Mouse (Mus musculus): ENCODE data around the gene Flvcr2. TPM values are rescaled to one million over a fixed set of nuclear protein-coding genes. Genes with fewer than 3 reads are reported as not detected.

The Flvcr2 gene
- polyA plus RNA-seq, 1 experiment from 2014 or later = 2.6 TPM

DNA sequence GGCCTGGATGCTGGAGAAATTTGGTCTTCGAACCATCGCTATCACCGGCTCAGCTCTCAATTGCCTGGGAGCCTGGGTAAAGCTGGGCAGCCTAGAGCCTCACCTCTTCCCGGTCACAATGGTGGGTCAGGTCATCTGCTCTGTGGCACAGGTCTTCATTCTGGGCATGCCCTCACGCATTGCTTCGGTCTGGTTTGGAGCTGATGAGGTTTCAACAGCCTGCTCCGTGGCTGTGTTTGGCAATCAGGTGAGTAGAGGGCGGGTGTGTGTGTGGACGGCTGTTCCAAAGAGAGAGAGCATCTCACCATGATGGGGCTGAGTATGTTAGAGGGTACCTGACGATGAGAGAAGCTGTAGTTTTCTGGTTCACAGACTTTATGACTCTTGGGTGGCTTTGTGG, 1.0 kb downstream of the Flvcr2 start:
- Histone ChIP-seq H3K4me3 (0 out of 2 replicates have a peak overlapping the region, but pooled peaks have one; percentile 41), H3K27ac (no peak overlapping the region), H3K9me3 (replicated peaks) (no peaks in the 10 kb centered on the region), H3K27me3 (peaks cover 19% of the 10 kb centered on the region), H3K9ac (no peak overlapping the region), H3K4me1 (peaks cover 11% of the 10 kb centered on the region), H3K36me3 (no peaks in the 10 kb centered on the region), H3K4me2 (replicated peaks) (no peak overlapping the region)
- ATAC-seq (ENCODE audit: low FRiP score) = no peak
- 90% methylated on average over 10 of the region's 10 CpGs for WGBS

DNA sequence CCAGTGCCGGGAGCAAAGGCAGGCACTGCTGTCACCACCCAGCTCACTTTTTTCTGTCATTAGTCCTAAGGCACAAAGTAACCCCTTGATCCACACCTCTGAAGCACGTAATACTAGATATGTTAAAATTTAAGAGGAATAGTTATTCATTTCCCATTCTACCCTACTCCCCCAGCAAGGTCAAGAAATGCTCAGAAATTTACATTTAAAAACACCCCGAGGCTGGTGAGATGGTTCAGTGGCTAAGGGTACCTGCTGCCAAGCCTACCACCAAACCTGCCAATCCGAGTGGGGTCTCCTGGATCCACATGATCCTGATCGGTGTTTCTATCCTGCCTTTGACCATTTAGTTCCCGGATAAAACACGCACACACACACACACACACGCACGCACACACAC, 3.5 kb downstream of the Flvcr2 start:
- Histone ChIP-seq H3K4me1 (peaks cover 11% of the 10 kb centered on the region), H3K36me3 (no peaks in the 10 kb centered on the region), H3K4me3 (no peak overlapping the region), H3K9ac (no peak overlapping the region), H3K4me2 (replicated peaks) (no peak overlapping the region), H3K9me3 (replicated peaks) (no peaks in the 10 kb centered on the region), H3K27me3 (peaks cover 16% of the 10 kb centered on the region), H3K27ac (no peak overlapping the region)
- no peak for ATAC-seq (ENCODE audit: low FRiP score)
- WGBS = 84% methylated on average over 9 of the region's 9 CpGs

DNA sequence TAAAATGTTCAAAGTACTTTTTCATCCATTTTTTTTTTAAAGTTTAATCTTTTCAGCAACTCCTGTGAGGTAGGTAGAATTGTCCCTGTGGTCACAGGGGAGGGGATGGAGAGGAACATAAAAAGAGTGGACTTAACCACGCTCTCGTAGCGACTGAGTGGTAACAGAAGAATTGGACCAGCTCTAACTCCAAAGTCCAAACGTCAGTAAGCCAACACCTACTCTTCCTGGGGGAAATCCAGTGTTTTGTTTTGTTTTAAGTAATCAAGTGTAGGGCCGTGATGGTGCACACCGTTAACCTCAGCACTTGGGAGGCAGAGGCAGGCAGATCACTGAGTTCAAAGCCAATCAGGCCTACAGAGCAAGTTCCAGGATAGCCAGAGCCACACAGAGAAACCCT, 5.8 kb downstream of the Flvcr2 start:
- H3K36me3 ChIP-seq = no peaks in the 10 kb centered on the region
- no peak overlapping the region for H3K4me3 ChIP-seq
- H3K4me2 ChIP-seq (replicated peaks) = no peak overlapping the region
- no peaks in the 10 kb centered on the region for H3K4me1 ChIP-seq
- no peak for ATAC-seq (ENCODE audit: low FRiP score)
- peaks cover 3% of the 10 kb centered on the region; the same call in 1 of the 2 replicates for H3K27me3 ChIP-seq
- no peak overlapping the region for H3K27ac ChIP-seq
- no peak overlapping the region for H3K9ac ChIP-seq
- WGBS = 90% methylated on average over 6 of the region's 6 CpGs
- no peaks in the 10 kb centered on the region for H3K9me3 ChIP-seq (replicated peaks)

DNA sequence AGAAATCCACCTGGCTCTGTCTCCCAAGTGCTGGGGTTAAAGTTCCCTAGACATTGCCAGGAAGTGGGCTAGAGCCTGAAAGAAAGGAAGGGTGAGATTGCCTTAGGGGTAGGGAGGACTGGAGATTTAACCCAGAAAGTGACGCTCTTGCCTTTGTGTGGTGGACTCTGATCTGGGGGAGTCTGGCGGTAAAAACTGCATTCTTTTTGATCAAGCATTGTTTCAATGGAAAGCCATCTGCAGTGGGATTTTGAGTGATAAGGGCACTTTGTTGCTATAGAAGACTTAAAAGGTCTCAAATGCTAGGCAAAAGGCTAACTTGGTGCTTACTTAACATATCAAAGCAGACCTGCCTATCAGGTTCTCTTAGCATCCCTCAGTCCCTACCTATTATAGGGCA, 6.9 kb downstream of the Flvcr2 start:
- 34% methylated on average over 2 of the region's 2 CpGs for WGBS
- H3K4me3 ChIP-seq = no peak overlapping the region
- H3K4me1 ChIP-seq = no peaks in the 10 kb centered on the region
- H3K9me3 ChIP-seq (replicated peaks) = no peaks in the 10 kb centered on the region
- H3K4me2 ChIP-seq (replicated peaks) = no peak overlapping the region
- no peaks in the 10 kb centered on the region for H3K27me3 ChIP-seq
- H3K9ac ChIP-seq = no peak overlapping the region
- no peak overlapping the region for H3K27ac ChIP-seq
- H3K36me3 ChIP-seq = no peaks in the 10 kb centered on the region
- no peak for ATAC-seq (ENCODE audit: low FRiP score)

DNA sequence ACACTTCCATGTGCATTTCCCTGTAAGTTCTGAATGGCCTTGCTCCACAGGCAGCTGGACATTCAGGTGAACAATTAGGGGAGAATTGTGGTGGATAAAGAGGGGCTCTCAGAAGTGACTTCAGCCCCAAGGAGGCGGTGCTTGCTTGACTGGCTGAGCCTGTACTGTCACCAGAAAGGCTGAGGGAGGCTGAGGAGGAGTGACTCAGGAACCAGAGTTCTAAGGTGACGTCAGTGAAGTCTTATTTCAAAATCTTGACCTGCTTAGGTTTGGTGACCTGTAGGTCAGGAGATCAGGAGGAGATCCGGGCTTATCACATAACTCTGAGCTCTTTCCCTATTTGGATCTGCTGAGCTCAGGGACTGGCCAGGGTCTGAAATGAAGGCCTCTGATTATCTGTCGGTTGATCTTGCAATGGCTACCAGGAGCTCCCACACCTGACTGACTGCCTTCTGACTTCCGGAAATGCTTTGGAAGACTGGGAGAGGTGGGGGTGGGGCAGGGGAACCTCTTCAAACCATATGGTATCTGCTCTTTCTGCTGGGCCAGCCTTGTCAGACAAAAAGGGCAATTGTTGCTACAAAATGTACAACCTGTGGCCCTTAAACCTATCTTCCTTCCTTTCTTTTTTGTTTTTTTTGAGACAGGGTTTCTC, 8.4 kb downstream of the Flvcr2 start:
- no peak overlapping the region for H3K9ac ChIP-seq
- ATAC-seq (ENCODE audit: low FRiP score) = no peak
- no peaks in the 10 kb centered on the region for H3K36me3 ChIP-seq
- H3K27me3 ChIP-seq = no peaks in the 10 kb centered on the region
- no peak overlapping the region for H3K4me3 ChIP-seq
- H3K9me3 ChIP-seq (replicated peaks) = no peaks in the 10 kb centered on the region
- 67% methylated on average over 5 of the region's 5 CpGs for WGBS
- no peak overlapping the region for H3K4me2 ChIP-seq (replicated peaks)
- no peak overlapping the region for H3K27ac ChIP-seq
- H3K4me1 ChIP-seq = no peaks in the 10 kb centered on the region

DNA sequence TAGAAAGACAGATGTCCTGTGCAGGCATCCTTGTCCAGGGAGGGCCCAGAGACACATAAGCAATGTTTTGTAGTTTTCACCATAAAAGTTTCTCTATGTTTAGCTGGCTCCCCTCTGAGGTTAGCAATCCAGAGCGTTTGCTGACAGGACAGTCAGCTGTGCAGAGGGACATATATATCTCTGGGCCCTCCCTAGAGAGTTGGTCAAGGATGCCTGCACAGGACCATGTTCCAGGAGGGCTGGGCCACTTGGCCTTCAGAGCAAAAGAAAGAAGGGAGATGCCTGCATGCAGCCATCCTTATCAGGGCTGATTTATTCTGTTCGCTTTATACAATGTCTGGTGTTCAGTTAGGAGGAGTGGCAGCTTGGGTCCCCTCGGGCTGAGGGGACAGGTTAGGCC, 10.1 kb downstream of the Flvcr2 start:
- no peaks in the 10 kb centered on the region for H3K9me3 ChIP-seq (replicated peaks)
- no peak overlapping the region for H3K27ac ChIP-seq
- no peaks in the 10 kb centered on the region for H3K4me1 ChIP-seq
- no peak overlapping the region for H3K9ac ChIP-seq
- H3K27me3 ChIP-seq = no peaks in the 10 kb centered on the region
- H3K36me3 ChIP-seq = no peaks in the 10 kb centered on the region
- ATAC-seq (ENCODE audit: low FRiP score) = no peak
- WGBS = 85% methylated on average over 3 of the region's 3 CpGs
- H3K4me3 ChIP-seq = no peak overlapping the region
- H3K4me2 ChIP-seq (replicated peaks) = no peak overlapping the region

DNA sequence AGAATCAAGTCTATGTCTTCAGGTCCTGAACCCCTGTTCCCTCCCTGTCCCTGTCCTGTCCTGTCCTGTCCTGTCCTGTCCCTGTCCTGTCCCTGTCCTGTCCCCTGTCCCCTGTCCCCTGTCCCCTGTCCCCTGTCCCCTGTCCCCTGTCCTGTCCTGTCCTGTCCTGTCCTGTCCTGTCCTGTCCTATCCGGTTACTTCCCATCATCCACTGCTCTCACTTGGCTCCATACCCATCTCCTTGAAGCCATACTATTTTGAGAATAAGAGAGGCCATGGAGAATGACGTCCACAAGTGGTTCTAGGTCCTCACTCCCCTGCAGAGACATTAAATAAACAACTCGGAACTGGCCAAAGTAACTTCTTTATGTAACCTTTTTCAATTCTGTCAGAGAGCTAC, 10.7 kb downstream of the Flvcr2 start:
- H3K27me3 ChIP-seq = no peaks in the 10 kb centered on the region

DNA sequence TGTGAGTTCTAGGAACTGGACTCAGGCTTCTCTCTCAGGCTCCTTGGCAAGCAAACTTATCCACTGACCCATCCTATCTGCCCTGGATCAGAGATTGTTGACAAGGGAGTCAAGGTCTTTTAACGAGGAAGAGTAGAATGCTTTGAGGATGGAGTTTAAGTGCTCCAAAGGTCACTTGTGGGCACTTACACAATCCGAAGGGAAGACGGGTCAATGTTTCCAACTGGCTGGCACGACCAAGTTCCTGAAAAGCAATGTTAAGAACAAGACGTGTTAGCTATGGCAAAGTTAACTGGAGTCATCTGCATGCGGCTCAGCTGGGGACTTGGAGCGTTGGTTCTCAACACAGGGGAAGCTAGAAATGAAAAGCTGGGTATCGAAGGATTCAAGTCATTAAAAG, 12.4 kb downstream of the Flvcr2 start:
- no peak for ATAC-seq (ENCODE audit: low FRiP score)
- Histone ChIP-seq H3K27ac (no peak overlapping the region), H3K4me1 (no peaks in the 10 kb centered on the region), H3K4me3 (no peak overlapping the region), H3K4me2 (replicated peaks) (no peak overlapping the region), H3K36me3 (no peaks in the 10 kb centered on the region), H3K9ac (no peak overlapping the region), H3K27me3 (no peaks in the 10 kb centered on the region), H3K9me3 (replicated peaks) (no peaks in the 10 kb centered on the region)
- WGBS = 89% methylated on average over 8 of the region's 8 CpGs

More for the DNA sequence above, 10.7 kb downstream of the Flvcr2 start:
- Histone ChIP-seq H3K9ac (no peak overlapping the region), H3K4me2 (replicated peaks) (no peak overlapping the region), H3K36me3 (no peaks in the 10 kb centered on the region), H3K4me3 (no peak overlapping the region), H3K4me1 (no peaks in the 10 kb centered on the region), H3K27ac (no peak overlapping the region), H3K9me3 (replicated peaks) (no peaks in the 10 kb centered on the region)
- no peak for ATAC-seq (ENCODE audit: low FRiP score)
- WGBS = 71% methylated on average over 3 of the region's 3 CpGs

DNA sequence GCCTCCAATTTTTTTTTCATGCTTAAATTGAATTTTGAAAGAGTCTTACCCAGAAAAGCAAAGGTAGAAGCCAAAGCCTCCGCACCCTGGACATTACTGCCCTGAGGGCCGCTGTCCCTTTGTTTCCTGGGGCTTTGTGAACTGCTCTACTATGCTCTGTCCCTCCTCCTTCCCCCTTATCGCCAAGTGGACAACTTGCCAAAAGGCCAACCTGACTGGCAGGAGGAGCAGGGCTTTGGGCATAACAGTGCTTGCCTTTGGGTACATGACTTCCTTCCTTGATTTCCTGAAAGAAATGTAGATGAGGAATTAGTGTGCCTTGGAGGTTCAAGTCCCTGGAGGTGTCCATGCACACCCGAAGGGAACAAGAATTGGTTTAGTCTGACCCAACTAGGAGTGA, 15.1 kb downstream of the Flvcr2 start:
- no peaks in the 10 kb centered on the region for H3K9me3 ChIP-seq (replicated peaks)
- H3K9ac ChIP-seq = no peak overlapping the region
- no peak for ATAC-seq (ENCODE audit: low FRiP score)
- no peak overlapping the region for H3K27ac ChIP-seq
- H3K4me2 ChIP-seq (replicated peaks) = no peak overlapping the region
- no peaks in the 10 kb centered on the region for H3K4me1 ChIP-seq
- no peaks in the 10 kb centered on the region for H3K27me3 ChIP-seq
- 88% methylated on average over 4 of the region's 4 CpGs for WGBS
- H3K4me3 ChIP-seq = no peak overlapping the region
- no peaks in the 10 kb centered on the region for H3K36me3 ChIP-seq

DNA sequence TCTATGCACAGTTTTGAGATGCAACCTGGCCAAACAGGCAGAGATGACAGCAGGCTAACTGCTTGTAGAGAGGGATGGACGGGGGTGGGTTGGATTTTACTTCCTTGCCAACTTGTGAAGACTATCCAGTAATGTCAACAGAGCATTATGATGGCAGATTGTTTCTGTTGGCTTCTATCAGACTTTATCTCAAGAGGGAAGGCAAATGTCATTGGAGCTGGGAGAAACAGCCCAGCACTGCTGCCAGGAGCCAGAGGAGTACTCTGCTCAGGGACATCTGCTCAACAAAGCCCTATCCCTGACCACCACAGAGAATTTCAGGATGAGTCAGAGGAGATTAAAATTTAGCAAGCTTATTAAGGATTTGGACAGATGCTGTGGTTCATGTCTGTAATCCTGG, 18.3 kb downstream of the Flvcr2 start:
- no peaks in the 10 kb centered on the region for H3K4me1 ChIP-seq
- H3K36me3 ChIP-seq = no peaks in the 10 kb centered on the region
- 66% methylated on average over 1 of the region's 1 CpGs for WGBS
- H3K9ac ChIP-seq = no peak overlapping the region
- ATAC-seq (ENCODE audit: low FRiP score) = no peak
- no peaks in the 10 kb centered on the region for H3K9me3 ChIP-seq (replicated peaks)
- no peaks in the 10 kb centered on the region for H3K27me3 ChIP-seq
- no peak overlapping the region for H3K4me3 ChIP-seq
- no peak overlapping the region for H3K27ac ChIP-seq
- no peak overlapping the region for H3K4me2 ChIP-seq (replicated peaks)

DNA sequence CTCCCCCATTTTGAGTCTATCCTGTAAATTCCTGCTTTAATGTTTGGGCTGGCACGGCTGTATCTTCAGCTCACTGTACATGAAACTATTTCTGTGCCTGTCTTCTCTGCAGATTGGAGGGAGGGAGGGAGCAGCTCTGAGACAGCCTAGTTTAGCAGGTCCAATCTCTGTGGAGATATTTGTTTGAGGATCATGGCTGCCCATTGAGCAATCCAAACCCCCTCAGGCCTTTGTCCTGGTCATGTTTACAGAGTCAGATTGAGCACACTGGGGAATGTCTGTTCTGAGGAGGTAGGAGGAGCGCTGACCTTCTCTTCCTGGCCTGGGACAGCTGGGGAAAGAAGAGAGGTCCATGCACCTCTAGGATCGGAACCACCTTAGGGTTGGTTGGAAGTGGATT, 19.9 kb downstream of the Flvcr2 start:
- H3K9me3 ChIP-seq (replicated peaks) = no peaks in the 10 kb centered on the region
- H3K4me3 ChIP-seq = no peak overlapping the region
- no peaks in the 10 kb centered on the region for H3K36me3 ChIP-seq
- 67% methylated on average over 3 of the region's 3 CpGs for WGBS
- H3K4me1 ChIP-seq = no peaks in the 10 kb centered on the region
- H3K27me3 ChIP-seq = no peaks in the 10 kb centered on the region
- no peak overlapping the region for H3K9ac ChIP-seq
- no peak for ATAC-seq (ENCODE audit: low FRiP score)
- H3K4me2 ChIP-seq (replicated peaks) = no peak overlapping the region
- no peak overlapping the region for H3K27ac ChIP-seq

DNA sequence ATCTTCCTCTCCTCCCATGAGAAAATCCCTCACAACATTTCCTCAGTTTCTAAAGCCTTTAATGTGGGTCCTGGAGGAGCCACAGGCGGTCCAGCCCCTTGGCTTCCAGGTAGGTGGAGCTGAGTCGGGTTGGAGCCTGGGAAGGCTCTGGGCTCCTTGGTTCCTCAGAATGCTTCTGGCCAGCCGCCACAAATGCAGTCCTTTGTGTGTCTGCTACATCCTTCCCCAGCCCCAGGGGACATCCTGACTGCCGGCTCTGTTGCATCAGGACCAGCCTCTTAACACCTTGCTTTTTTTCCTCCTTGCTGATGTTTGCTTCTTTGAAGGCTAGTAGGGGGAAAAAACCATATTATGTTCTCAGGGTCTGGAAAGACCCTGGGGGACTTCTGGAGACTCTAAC, 21.4 kb downstream of the Flvcr2 start:
- no peak overlapping the region for H3K4me3 ChIP-seq

DNA sequence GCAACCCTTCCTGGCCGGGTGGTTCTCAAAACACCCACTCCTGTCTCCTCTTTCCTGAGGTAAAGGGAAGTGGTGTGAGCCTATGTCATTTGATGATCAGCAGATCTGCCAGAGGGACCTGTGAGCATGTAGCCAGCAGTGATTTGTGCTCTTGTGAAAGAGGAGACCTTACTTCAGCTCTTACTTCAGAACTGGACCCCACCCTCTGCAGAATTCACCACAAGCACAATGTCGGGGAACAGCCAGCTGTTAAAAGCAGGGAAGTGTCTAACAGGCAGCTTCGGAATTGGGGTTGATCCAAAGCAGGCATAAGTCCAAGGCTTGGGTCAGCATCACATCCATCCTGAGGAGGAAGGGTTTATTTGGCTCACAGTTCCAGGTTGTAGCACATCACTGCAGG, 25.0 kb downstream of the Flvcr2 start:
- Histone ChIP-seq H3K27ac (no peak overlapping the region), H3K27me3 (no peaks in the 10 kb centered on the region), H3K4me2 (replicated peaks) (no peak overlapping the region), H3K9ac (no peak overlapping the region), H3K4me3 (no peak overlapping the region), H3K36me3 (no peaks in the 10 kb centered on the region), H3K9me3 (replicated peaks) (no peaks in the 10 kb centered on the region), H3K4me1 (no peaks in the 10 kb centered on the region)
- WGBS = 84% methylated on average over 3 of the region's 3 CpGs
- no peak for ATAC-seq (ENCODE audit: low FRiP score)

More for the DNA sequence above, 21.4 kb downstream of the Flvcr2 start:
- 56% methylated on average over 4 of the region's 4 CpGs for WGBS
- Histone ChIP-seq H3K36me3 (no peaks in the 10 kb centered on the region), H3K9me3 (replicated peaks) (no peaks in the 10 kb centered on the region), H3K4me1 (no peaks in the 10 kb centered on the region), H3K9ac (no peak overlapping the region), H3K27me3 (no peaks in the 10 kb centered on the region), H3K27ac (no peak overlapping the region), H3K4me2 (replicated peaks) (no peak overlapping the region)
- ATAC-seq (ENCODE audit: low FRiP score) = no peak
